Mouse (Mus musculus) heart, postnatal 0 days (tissue): ENCODE data around the gene Camsap3. TPM values are rescaled to one million over a fixed set of nuclear protein-coding genes. Genes with fewer than 3 reads are reported as not detected.

Source experiments
- ATAC-seq: fragments of 200-750 bp; cut with Nextera tagmentation; 2 replicates; pipeline ENCODE4 v1.8.0; 2017; ENCODE audit warnings: low read depth, moderate number of reproducible peaks, moderate library complexity; ENCODE audit not compliant: insufficient read depth
- DNase-seq: peaks from one replicate; pipeline ENCODE4 v3.0.0-alpha.2; 2016; ENCODE audit warnings: low spot score
- H3K27ac ChIP-seq: fragments of 300-500 bp; sonication (generic); 2 replicates; pipeline ENCODE4 v1.5.1; 2014; ENCODE audit warnings: low read depth, mild to moderate bottlenecking
- H3K27me3 ChIP-seq: fragments of 300-500 bp; sonication (generic); 2 replicates; pipeline ENCODE4 v1.6.1; 2014; ENCODE audit warnings: low read length, mixed read lengths; ENCODE audit not compliant: control insufficient read depth, insufficient read depth
- H3K36me3 ChIP-seq: fragments of 300-500 bp; sonication (generic); replicated peaks from 2 replicates; pipeline ENCODE4 v1.6.1; 2014; ENCODE audit warnings: low read length, mixed read lengths; ENCODE audit not compliant: control insufficient read depth, insufficient read depth
- H3K4me1 ChIP-seq: fragments of 300-500 bp; sonication (generic); 2 replicates; pipeline ENCODE4 v1.6.1; 2014; ENCODE audit warnings: antibody characterized with exemption; ENCODE audit not compliant: control insufficient read depth, insufficient read depth
- H3K4me2 ChIP-seq: fragments of 300-500 bp; sonication (generic); 2 replicates; pipeline ENCODE4 v1.6.1; 2014; ENCODE audit warnings: low read depth, mild to moderate bottlenecking, low read length, moderate library complexity
- H3K4me3 ChIP-seq: fragments of 300-500 bp; sonication (generic); 2 replicates; pipeline ENCODE4 v1.5.1; 2014; ENCODE audit warnings: low read depth, low read length
- H3K9ac ChIP-seq: fragments of 300-500 bp; sonication (generic); replicated peaks from 2 replicates; pipeline ENCODE4 v1.6.1; 2014; ENCODE audit warnings: low read depth, low read length, mixed read lengths
- H3K9me3 ChIP-seq: fragments of 300-500 bp; sonication (generic); replicated peaks from 2 replicates; pipeline ENCODE4 v1.6.1; 2016; ENCODE audit warnings: low read length; ENCODE audit not compliant: control insufficient read depth
- CTCF ChIP-seq: IDR thresholded peaks from 2 replicates; pipeline ENCODE4 v1.5.1; 2016; ENCODE audit warnings: antibody characterized with exemption, control low read depth, low read depth
- EP300 ChIP-seq: IDR thresholded peaks from 2 replicates; pipeline ENCODE4 v1.6.1; 2016; ENCODE audit warnings: antibody characterized with exemption, low read depth
- WGBS: fragments of 180-500 bp; shearing (Covaris S2); extraction: QIAGEN DNeasy Blood & Tissue Kit; methylation state at CpG from one replicate; pipeline ENCODE4 v1.1.7; 2014; 5-methylcytosine and 5-hydroxymethylcytosine counted together
- polyA plus RNA-seq: library from polyadenylated mRNA; unstranded; fragments of >200 nt; fragmentation: Nextera tagmentation; extraction: Ambion mirVana; gene quantifications from 2 replicates; pipeline ENCODE4 v1.2.1, GENCODE M21; 2015
- total RNA-seq: library from RNA; depleted of rRNA; stranded (reverse); fragments of >200 nt; gene quantifications from 2 replicates; pipeline ENCODE4 v1.2.3, GENCODE M21; 2014; ENCODE audit warnings: low replicate concordance; rRNA removed

Gene Camsap3
- total RNA-seq (2.1 and 7.9 TPM in 2 replicates), polyA plus RNA-seq (0.33 and 0.43 TPM in 2 replicates)

DNA sequence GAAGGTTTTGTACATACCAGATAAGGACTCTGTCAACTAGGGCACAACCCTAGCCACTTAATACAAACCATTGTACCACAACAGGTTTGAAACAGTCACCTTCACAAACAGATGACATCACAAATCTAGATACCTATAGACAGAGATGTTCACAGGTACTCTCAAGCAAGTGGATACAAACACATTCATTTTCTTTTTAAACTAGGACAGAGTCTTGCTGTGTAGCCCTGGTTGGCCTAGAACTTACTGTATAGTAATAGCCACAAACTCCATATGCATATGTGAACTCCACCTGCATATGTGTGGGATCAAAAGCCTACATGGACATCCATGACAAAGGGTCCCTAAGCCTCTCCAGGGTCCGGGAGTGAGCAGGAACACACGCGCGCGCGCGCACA, at the start of gene Camsap3:
Gene Camsap3, plus strand, starts transcription at position 301 of the 398 bp plus-strand sequence.
- H3K9ac ChIP-seq, result peak within 1 kb of the TSS; percentile 53
- H3K4me2 ChIP-seq, result peak within 1 kb of the TSS; percentile 100
- 8% methylated on average over 7 of the region's 7 CpGs for WGBS
- H3K27ac ChIP-seq, result no peak within 1 kb of the TSS
- peak within 1 kb of the TSS; percentile 71 for H3K4me3 ChIP-seq
- DNase-seq (no peak), ATAC-seq (no peak)
- H3K36me3 ChIP-seq, result no peaks in the 10 kb centered on the region
- peaks cover 18% of the 10 kb centered on the region; the same call in 1 of the 2 replicates for H3K27me3 ChIP-seq
- H3K9me3 ChIP-seq, result no peaks in the 10 kb centered on the region
- peaks cover 5% of the 10 kb centered on the region; the same call in 1 of the 2 replicates for H3K4me1 ChIP-seq
- TF ChIP-seq EP300 (no peak), CTCF (no peak)

DNA sequence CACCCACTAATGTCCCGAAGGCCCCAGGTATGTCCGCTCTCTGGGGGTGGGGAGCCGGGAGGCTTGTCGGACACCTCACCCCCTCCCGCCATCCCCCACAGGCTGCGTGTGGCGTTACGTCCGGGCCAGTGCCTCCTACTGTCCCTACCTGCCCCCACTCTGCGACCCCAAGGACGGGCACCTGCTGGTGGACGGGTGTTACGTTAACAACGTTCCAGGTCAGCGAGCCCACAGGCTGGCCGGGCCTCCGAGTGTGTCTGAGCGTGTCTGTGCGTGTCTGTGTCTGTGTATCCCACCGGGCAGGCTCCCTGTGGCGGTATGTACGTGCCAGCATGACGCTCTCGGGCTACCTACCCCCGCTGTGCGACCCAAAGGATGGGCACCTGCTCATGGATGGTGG, 49.4 kb upstream of the Camsap3 start:
- no peak overlapping the region for H3K27ac ChIP-seq
- no peaks in the 10 kb centered on the region for H3K27me3 ChIP-seq
- TF ChIP-seq CTCF, result no peak
- TF ChIP-seq EP300, result no peak
- H3K4me1 ChIP-seq, result no peaks in the 10 kb centered on the region
- H3K4me3 ChIP-seq, result no peak overlapping the region
- peaks cover 47% of the 10 kb centered on the region for H3K36me3 ChIP-seq
- WGBS, result 87% methylated on average over 22 of the region's 26 CpGs
- H3K9me3 ChIP-seq, result no peaks in the 10 kb centered on the region
- no peak overlapping the region for H3K9ac ChIP-seq
- no peak for DNase-seq
- ATAC-seq, result no peak
- H3K4me2 ChIP-seq, result no peak overlapping the region

DNA sequence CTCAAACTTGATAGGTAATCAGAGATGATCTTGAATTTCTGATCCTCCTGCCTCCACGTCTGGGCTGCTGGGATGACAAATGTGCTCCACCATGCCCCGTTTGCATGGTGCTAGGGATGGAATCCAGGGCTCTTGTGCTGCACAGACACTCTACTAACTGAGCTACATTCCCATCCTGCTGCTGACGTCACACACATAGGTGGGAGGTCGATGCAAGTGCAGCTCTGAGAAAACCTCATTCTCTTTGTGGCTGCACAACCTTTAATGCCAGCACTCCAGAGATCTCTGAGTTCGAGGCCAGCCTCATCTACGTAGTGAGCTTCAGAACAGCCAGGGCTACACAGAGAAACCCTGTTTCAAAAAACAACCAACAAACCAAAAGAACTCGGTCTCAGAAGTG, 47.9 kb upstream of the Camsap3 start:
- no peak for ATAC-seq
- no peak overlapping the region for H3K27ac ChIP-seq

GRCm38 (mm10) chr8:3540076-3540475, 47.0 kb upstream of the Camsap3 start:
- H3K9ac ChIP-seq, result no peak overlapping the region
- ATAC-seq (no peak), DNase-seq (no peak)
- peaks cover 51% of the 10 kb centered on the region for H3K36me3 ChIP-seq
- WGBS, result 92% methylated on average over 4 of the region's 4 CpGs
- H3K27ac ChIP-seq, result no peak overlapping the region
- TF ChIP-seq EP300 (no peak), CTCF (no peak)
- no peak overlapping the region for H3K4me2 ChIP-seq
- no peaks in the 10 kb centered on the region for H3K9me3 ChIP-seq
- H3K4me3 ChIP-seq, result no peak overlapping the region
- H3K4me1 ChIP-seq, result no peaks in the 10 kb centered on the region
- no peaks in the 10 kb centered on the region for H3K27me3 ChIP-seq

More for the DNA sequence above, 47.9 kb upstream of the Camsap3 start:
- Histone ChIP-seq H3K27me3 (no peaks in the 10 kb centered on the region), H3K9me3 (no peaks in the 10 kb centered on the region), H3K36me3 (peaks cover 51% of the 10 kb centered on the region), H3K4me3 (no peak overlapping the region), H3K4me2 (no peak overlapping the region), H3K4me1 (no peaks in the 10 kb centered on the region), H3K9ac (no peak overlapping the region)
- no peak for DNase-seq
- 75% methylated on average over 7 of the region's 7 CpGs for WGBS
- no peak for TF ChIP-seq CTCF
- TF ChIP-seq EP300, result no peak

DNA sequence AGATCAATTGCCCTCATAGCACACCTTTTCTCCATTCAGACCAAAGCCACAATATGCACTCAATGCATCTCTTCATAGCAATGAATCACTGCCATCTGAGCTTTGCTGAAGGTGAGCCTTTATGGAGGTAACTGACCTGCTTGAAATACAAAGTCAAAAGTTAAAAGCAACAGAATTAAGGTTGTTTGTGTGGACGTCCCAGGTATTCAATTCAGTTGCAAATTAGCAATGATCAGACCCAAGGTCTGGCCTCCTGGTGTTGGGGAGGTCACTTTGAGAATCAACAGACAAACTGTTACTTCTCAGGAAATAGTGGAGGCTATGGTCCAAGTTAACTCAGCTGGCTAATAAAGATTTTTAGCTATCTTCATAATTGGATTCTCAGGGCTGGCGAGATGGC, 40.6 kb upstream of the Camsap3 start:
- Histone ChIP-seq H3K36me3 (peaks cover 16% of the 10 kb centered on the region), H3K9me3 (no peaks in the 10 kb centered on the region), H3K27ac (no peak overlapping the region), H3K4me3 (no peak overlapping the region), H3K9ac (no peak overlapping the region), H3K4me2 (no peak overlapping the region), H3K4me1 (no peaks in the 10 kb centered on the region), H3K27me3 (no peaks in the 10 kb centered on the region)
- 87% methylated on average over 2 of the region's 2 CpGs for WGBS
- TF ChIP-seq CTCF, result no peak
- TF ChIP-seq EP300, result no peak
- no peak for DNase-seq
- no peak for ATAC-seq

- Histone ChIP-seq H3K9me3 (no peaks in the 10 kb centered on the region), H3K4me2 (no peak overlapping the region), H3K9ac (no peak overlapping the region), H3K27me3 (no peaks in the 10 kb centered on the region), H3K27ac (no peak overlapping the region), H3K36me3 (no peaks in the 10 kb centered on the region), H3K4me1 (no peaks in the 10 kb centered on the region), H3K4me3 (no peak overlapping the region)
- WGBS, result 85% methylated on average over 1 of the region's 1 CpGs
- TF ChIP-seq EP300 (no peak), CTCF (no peak)
- no peak for DNase-seq
- ATAC-seq, result no peak
Observed at GRCm38 (mm10) chr8:3552240-3552639, 34.9 kb upstream of the Camsap3 start.
